Mouse (Mus musculus) kidney, embryonic 14.5 days (tissue): ENCODE data around the gene Clic4. TPM values are rescaled to one million over a fixed set of nuclear protein-coding genes. Genes with fewer than 3 reads are reported as not detected.

ENCODE experiments used
- ATAC-seq: fragments of 200-750 bp; cut with Nextera tagmentation; 2 replicates; pipeline ENCODE4 v1.8.0; 2017; ENCODE audit warnings: moderate number of reproducible peaks, mild to moderate bottlenecking, moderate TSS enrichment, moderate library complexity; ENCODE audit not compliant: low FRiP score, low TSS enrichment
- H3K27ac ChIP-seq: fragments of 300-500 bp; sonication (generic); 2 replicates; pipeline ENCODE4 v1.5.1; 2014; ENCODE audit warnings: low read depth, mild to moderate bottlenecking, low read length, moderate library complexity, mixed read lengths
- H3K27me3 ChIP-seq: fragments of 300-500 bp; sonication (generic); 2 replicates; pipeline ENCODE4 v1.6.1; 2014; ENCODE audit warnings: mild to moderate bottlenecking, low read length; ENCODE audit not compliant: control insufficient read depth, insufficient read depth
- H3K36me3 ChIP-seq: fragments of 300-500 bp; sonication (generic); 2 replicates; pipeline ENCODE4 v1.6.1; 2014; ENCODE audit warnings: low read length, mixed read lengths; ENCODE audit not compliant: control insufficient read depth, insufficient read depth
- H3K4me1 ChIP-seq: fragments of 300-500 bp; sonication (generic); 2 replicates; pipeline ENCODE4 v1.6.1; 2014; ENCODE audit warnings: low read length, mixed read lengths; ENCODE audit not compliant: control insufficient read depth, insufficient read depth
- H3K4me2 ChIP-seq: fragments of 300-500 bp; sonication (generic); replicated peaks from 2 replicates; pipeline ENCODE4 v1.6.1; 2014; ENCODE audit warnings: low read depth, mild to moderate bottlenecking, low read length
- H3K4me3 ChIP-seq: fragments of 300-500 bp; sonication (generic); 2 replicates; pipeline ENCODE4 v1.5.1; 2014; ENCODE audit warnings: mild to moderate bottlenecking, low read length
- H3K9ac ChIP-seq: fragments of 300-500 bp; sonication (generic); 2 replicates; pipeline ENCODE4 v1.6.1; 2014; ENCODE audit warnings: low read depth, mild to moderate bottlenecking, low read length, moderate library complexity
- H3K9me3 ChIP-seq: fragments of 300-500 bp; sonication (generic); 2 replicates; pipeline ENCODE4 v1.6.1; 2016; ENCODE audit warnings: low read length; ENCODE audit not compliant: control insufficient read depth
- WGBS: fragments of 180-500 bp; shearing (Covaris S2); extraction: QIAGEN DNeasy Blood & Tissue Kit; methylation state at CpG from one replicate; pipeline ENCODE4 v1.1.7; 2014; 5-methylcytosine and 5-hydroxymethylcytosine counted together
- polyA plus RNA-seq: library from polyadenylated mRNA; unstranded; fragments of >200 nt; fragmentation: Nextera tagmentation; extraction: Ambion mirVana; gene quantifications from 2 replicates; pipeline ENCODE4 v1.2.1, GENCODE M21; 2014

The Clic4 gene
- polyA plus RNA-seq, 1 experiment from 2014 or later: 132 TPM

GRCm38 (mm10) chr4:135240329-135240728 lies 32.3 kb downstream of the Clic4 start:
- 72% methylated on average over 3 of the region's 3 CpGs for WGBS
- Histone ChIP-seq H3K27me3 (no peaks in the 10 kb centered on the region), H3K36me3 (peaks cover 19% of the 10 kb centered on the region), H3K4me2 (no peak overlapping the region), H3K9me3 (no peaks in the 10 kb centered on the region), H3K27ac (no peak overlapping the region), H3K9ac (no peak overlapping the region), H3K4me1 (peaks cover 36% of the 10 kb centered on the region), H3K4me3 (no peak overlapping the region)
- no peak for ATAC-seq

- no peak for ATAC-seq
- Histone ChIP-seq H3K27me3 (no peaks in the 10 kb centered on the region), H3K9ac (no peak overlapping the region), H3K36me3 (peaks cover 19% of the 10 kb centered on the region), H3K4me3 (no peak overlapping the region), H3K4me2 (no peak overlapping the region), H3K9me3 (no peaks in the 10 kb centered on the region), H3K27ac (no peak overlapping the region), H3K4me1 (peaks cover 35% of the 10 kb centered on the region)
- 67% methylated on average over 13 of the region's 13 CpGs for WGBS
Measured at GRCm38 (mm10) chr4:135238706-135239510, 33.7 kb downstream of the Clic4 start.

GRCm38 (mm10) chr4:135236658-135237057 lies 36.0 kb downstream of the Clic4 start:
- Histone ChIP-seq H3K9ac (no peak overlapping the region), H3K27ac (no peak overlapping the region), H3K36me3 (peaks cover 19% of the 10 kb centered on the region), H3K4me2 (no peak overlapping the region), H3K9me3 (no peaks in the 10 kb centered on the region), H3K4me3 (no peak overlapping the region), H3K27me3 (no peaks in the 10 kb centered on the region), H3K4me1 (peaks cover 22% of the 10 kb centered on the region)
- 92% methylated on average over 4 of the region's 4 CpGs for WGBS
- no peak for ATAC-seq

- Histone ChIP-seq H3K9ac (no peak overlapping the region), H3K36me3 (peaks cover 19% of the 10 kb centered on the region), H3K27me3 (no peaks in the 10 kb centered on the region), H3K9me3 (no peaks in the 10 kb centered on the region), H3K4me3 (no peak overlapping the region), H3K4me2 (no peak overlapping the region), H3K4me1 (peaks cover 12% of the 10 kb centered on the region), H3K27ac (no peak overlapping the region)
- ATAC-seq: no peak
- WGBS: 74% methylated on average over 8 of the region's 8 CpGs
Measured at GRCm38 (mm10) chr4:135235546-135235945, 37.1 kb downstream of the Clic4 start.

- H3K36me3 ChIP-seq: peaks cover 12% of the 10 kb centered on the region
- H3K4me2 ChIP-seq: no peak overlapping the region
- H3K9ac ChIP-seq: no peak overlapping the region
- H3K9me3 ChIP-seq: no peaks in the 10 kb centered on the region
- H3K4me1 ChIP-seq: no peaks in the 10 kb centered on the region
- whole genome bisulfite sequencing: 51% methylated on average over 5 of the region's 5 CpGs
- no peaks in the 10 kb centered on the region for H3K27me3 ChIP-seq
- no peak overlapping the region for H3K4me3 ChIP-seq
- ATAC-seq: no peak
- H3K27ac ChIP-seq: peak overlapping the region; percentile 38; the same call in 1 of the 2 replicates
Measured at GRCm38 (mm10) chr4:135232563-135232962, 40.1 kb downstream of the Clic4 start.

GRCm38 (mm10) chr4:135231543-135231942 lies 41.1 kb downstream of the Clic4 start:
- WGBS: 84% methylated on average over 5 of the region's 5 CpGs
- H3K4me3 ChIP-seq: no peak overlapping the region
- H3K9me3 ChIP-seq: no peaks in the 10 kb centered on the region
- ATAC-seq: no peak
- H3K36me3 ChIP-seq: peaks cover 5% of the 10 kb centered on the region; the same call in 1 of the 2 replicates
- H3K9ac ChIP-seq: no peak overlapping the region
- no peak overlapping the region for H3K4me2 ChIP-seq
- H3K27me3 ChIP-seq: no peaks in the 10 kb centered on the region
- no peaks in the 10 kb centered on the region for H3K4me1 ChIP-seq
- no peak overlapping the region for H3K27ac ChIP-seq

GRCm38 (mm10) chr4:135231136-135231535 lies 41.5 kb downstream of the Clic4 start:
- Histone ChIP-seq H3K4me2 (no peak overlapping the region), H3K27ac (no peak overlapping the region), H3K9me3 (no peaks in the 10 kb centered on the region), H3K9ac (no peak overlapping the region), H3K36me3 (peaks cover 7% of the 10 kb centered on the region; the same call in 1 of the 2 replicates), H3K4me1 (no peaks in the 10 kb centered on the region), H3K4me3 (no peak overlapping the region), H3K27me3 (no peaks in the 10 kb centered on the region)
- 82% methylated on average over 3 of the region's 3 CpGs for WGBS
- no peak for ATAC-seq

GRCm38 (mm10) chr4:135230661-135231060 lies 42.0 kb downstream of the Clic4 start:
- Histone ChIP-seq H3K36me3 (peaks cover 9% of the 10 kb centered on the region; the same call in 1 of the 2 replicates), H3K4me2 (no peak overlapping the region), H3K27ac (no peak overlapping the region), H3K9me3 (no peaks in the 10 kb centered on the region), H3K27me3 (no peaks in the 10 kb centered on the region), H3K4me3 (no peak overlapping the region), H3K4me1 (no peaks in the 10 kb centered on the region), H3K9ac (no peak overlapping the region)
- WGBS: 85% methylated on average over 5 of the region's 5 CpGs
- ATAC-seq: no peak

GRCm38 (mm10) chr4:135229871-135230270 lies 42.7 kb downstream of the Clic4 start:
- Histone ChIP-seq H3K27ac (no peak overlapping the region), H3K4me2 (no peak overlapping the region), H3K4me3 (no peak overlapping the region), H3K9me3 (no peaks in the 10 kb centered on the region), H3K4me1 (no peaks in the 10 kb centered on the region), H3K36me3 (peaks cover 12% of the 10 kb centered on the region; the same call in 1 of the 2 replicates), H3K27me3 (no peaks in the 10 kb centered on the region), H3K9ac (no peak overlapping the region)
- no peak for ATAC-seq
- 72% methylated on average over 4 of the region's 4 CpGs for WGBS
